Mouse (Mus musculus): ENCODE measurements around the gene Icosl. TPM values are rescaled to one million over a fixed set of nuclear protein-coding genes. Genes with fewer than 3 reads are reported as not detected.
"Not testable (repeated sequence)": the region's sequence is repeated elsewhere in the genome, so short reads cannot be mapped to it uniquely, and the experiment has no call there.

Icosl gene
- 1 to 10 TPM; 3.4 to 4.4 TPM for total RNA-seq (2021)
- long read RNA-seq, experiment 1, partial matches to known transcripts: 0 of 5 reads
- long read RNA-seq, experiment 1, other reads (novel, unspliced or antisense): 4 of 5 reads
- long read RNA-seq, experiment 2, partial matches to known transcripts: 0 of 5 reads
- long read RNA-seq, experiment 2, other reads (novel, unspliced or antisense): 1 of 5 reads

DNA sequence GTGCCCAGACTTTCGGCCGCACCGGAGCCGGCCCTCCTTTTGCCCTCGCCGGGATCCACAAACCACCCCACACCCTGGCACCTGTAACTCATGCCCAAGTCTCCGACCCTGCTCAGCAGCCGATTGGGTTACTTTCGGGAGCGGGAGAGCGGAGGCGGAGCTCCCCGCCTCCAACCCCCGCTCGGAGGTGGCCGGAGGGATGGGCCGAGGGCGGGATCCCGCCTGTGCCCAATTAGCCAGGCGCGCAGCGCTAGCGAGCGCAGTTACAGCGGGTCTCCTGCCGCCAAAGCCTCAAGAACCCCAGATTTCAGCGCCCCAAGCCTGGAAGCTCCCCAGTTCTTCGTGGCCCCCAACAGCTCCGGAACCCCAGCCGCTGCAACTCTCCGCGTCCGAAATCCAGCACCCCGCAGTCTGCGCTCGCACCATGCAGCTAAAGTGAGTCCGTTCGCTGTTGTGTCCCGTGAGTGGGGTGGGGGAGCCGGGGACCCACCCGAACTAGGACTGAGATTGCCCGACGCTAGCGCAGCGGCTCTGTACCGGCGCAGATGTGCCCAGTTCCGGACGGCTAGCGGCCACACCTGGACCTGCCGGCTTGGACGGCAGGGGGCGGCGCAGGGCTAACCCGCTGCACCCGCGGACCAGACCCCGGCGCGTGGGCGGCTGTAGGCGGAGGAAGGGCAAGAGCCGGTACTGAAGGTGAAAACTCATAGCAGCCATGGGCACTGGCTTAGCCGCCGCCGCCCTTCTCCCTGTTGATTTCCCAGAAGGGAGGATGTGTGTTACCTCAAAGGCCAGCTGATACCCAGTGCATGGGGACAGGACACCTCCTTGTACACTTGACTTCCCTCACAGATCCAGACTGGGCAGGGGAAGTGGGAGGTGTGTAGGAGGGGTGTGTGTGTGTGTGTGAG, at the start of gene Icosl:
TSS of gene Icosl (plus strand) at position 202 of the 911 bp plus-strand sequence.
- peak; percentile 57 to 77 for DNase-seq (ENCODE audit: low spot score in 2 of 2)

DNA sequence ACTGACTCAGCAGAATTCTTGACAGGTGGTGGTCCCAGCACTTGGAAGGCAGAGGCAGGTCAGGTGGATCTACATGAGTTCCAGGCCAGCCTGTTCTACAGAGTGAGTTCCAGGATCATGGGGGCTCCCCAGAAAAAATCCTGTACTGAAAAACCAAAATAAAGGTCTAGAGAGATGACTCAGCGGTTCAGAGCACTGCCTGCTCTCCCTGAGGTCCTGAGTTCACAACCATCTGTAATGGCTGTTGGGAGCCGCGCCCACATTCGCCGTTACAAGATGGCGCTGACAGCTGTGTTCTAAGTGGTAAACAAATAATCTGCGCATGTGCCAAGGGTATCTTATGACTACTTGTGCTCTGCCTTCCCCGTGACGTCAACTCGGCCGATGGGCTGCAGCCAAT, 49.1 kb upstream of the Icosl start:
- DNase-seq (ENCODE audit: low spot score in 2 of 2): not testable (repeated sequence)

DNA sequence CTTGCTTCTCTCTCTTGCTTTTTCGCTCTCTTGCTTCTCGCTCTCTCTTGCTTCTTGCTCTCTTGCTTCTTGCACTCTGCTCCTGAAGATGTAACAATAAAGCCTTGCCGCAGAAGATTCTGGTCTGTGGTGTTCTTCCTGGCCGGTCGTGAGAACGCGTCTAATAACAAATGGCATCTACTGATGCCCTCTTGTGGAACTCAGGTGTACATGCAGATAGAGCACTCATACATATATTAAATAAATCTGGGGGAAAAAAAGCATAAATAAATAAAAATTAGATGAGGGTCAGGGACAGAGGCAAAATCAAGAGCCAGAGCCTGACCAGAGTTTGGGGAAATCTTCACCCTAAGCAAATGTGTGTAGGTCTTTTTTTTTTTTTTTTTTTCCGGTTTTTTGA, 43.6 kb upstream of the Icosl start:
- DNase-seq (ENCODE audit: low spot score in 2 of 2): not testable (repeated sequence)

DNA sequence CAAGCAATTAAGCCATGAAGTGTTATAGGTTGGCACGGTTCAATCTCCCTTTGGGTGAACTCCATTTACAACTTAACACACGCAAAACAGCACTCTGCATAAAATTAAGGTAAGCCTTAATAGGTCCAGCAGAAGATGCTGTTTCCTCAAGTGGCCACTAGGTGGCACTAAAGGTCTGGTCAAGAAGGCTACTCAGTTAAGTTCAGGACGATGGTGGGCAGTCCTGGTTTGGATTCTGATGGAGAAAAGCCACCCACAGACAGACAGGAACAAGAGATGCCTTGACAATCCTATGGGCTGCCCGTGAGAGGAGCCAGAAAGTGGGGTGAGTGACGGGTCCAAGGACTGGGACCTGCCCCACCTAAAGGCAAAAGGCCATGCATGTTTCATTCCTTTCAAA, 41.0 kb upstream of the Icosl start:
- peak; percentile 42 to 76 for DNase-seq (ENCODE audit: low spot score in 2 of 2)

DNA sequence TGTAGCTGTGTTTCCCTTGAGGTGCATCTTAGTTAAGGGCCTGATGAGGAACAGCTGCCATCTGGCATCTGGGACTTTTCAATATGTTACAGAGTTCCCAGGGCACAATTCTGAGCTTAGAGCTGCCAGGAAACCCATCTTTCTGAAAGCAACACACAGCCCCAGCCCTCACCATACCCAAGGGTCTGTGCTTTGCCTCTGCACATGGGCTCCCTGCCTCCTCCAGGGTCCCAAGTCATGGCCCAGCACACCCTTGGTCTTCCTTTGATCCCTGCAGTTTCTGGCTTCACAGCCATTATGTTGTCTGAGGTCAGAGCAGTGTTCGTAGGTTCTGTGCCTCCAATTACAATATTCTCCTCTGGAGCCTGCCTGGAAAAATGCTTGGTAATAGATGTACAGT, 40.0 kb upstream of the Icosl start:
- DNase-seq (ENCODE audit: low spot score in 2 of 2): no peak

DNA sequence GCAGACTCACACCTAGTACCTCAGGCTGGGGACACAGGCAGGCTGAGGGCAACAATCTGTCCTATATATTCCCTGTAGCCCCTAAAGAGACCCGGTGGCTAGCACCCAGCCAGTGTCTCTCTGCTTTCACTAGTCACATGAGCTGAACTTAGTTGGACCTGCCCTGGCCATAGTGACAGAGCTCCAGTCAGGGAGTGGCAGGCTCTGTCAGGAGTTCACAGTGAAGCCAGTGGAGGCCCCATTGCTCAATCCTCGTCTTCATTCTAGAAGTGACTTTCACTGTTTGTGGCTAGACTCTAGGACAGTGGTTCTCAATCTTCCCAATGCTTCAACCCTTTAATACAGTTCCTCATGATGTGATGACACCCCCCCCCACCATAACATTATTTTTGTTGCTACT, 37.1 kb upstream of the Icosl start:
- no peak for DNase-seq (ENCODE audit: low spot score in 2 of 2)

DNA sequence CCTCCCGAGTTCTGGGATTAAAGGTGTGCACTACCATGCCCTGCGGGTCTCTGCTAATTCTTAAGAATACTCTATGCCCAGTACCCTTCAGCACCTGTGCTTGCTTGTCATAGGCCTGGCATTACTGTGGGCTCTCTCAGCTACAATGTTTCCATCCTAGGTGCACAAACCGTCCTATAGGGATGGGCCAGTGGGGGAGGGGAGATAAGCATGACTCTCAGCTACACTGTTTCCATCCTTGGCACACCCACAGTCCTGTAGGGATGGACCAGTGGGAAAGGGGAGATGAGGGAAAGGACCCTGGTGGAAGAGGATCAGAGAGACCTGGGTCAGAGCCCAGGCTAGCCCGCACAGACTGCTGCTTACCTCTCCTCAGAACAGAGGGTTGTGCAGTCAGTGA, 32.0 kb upstream of the Icosl start:
- DNase-seq (ENCODE audit: low spot score in 2 of 2): no peak

DNA sequence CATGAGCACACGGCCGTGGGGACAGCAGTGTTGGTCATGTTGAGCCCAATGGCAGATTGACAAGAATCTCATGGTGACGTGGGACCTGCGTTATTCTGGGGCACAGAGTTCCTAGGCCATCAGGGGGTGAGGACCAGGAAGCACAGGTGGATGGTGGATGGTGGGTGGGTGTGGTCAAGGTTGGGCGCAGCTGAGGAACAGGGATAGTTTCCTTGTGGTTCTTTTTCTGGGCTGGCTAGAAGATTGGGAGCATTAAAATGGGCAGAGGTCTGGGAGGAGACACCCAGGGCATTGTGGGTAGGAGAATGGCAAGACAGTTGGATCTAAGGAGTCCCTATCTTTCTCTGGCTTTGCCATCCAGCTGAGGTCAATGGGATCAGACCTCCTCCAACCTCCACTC, 27.5 kb upstream of the Icosl start, which contains the start of gene Dnmt3l:
TSS of gene Dnmt3l (plus strand) at position 301 of the 400 bp plus-strand sequence.
- no peak for DNase-seq (ENCODE audit: low spot score in 2 of 2)

DNA sequence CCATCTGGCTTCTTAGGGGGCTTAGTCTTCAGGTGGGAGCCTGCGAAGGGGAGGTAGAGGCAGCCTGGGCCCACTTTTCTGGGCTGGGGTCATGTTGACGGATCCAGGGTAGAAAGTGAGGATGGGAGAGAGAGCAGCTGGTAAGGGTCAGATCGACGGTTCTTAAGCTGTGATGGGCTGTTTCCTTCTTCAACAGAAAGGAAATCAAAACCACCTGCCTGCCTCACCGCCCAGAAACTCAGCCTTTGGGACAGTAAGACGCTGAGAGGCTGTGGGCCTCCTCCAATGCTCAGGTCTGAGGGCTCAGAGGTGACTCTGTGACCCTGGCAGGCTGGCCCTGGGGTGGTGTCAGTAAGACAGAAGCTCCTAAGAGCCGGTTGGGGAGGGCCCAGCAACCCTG, 27.0 kb upstream of the Icosl start:
- no peak for DNase-seq (ENCODE audit: low spot score in 2 of 2)

DNA sequence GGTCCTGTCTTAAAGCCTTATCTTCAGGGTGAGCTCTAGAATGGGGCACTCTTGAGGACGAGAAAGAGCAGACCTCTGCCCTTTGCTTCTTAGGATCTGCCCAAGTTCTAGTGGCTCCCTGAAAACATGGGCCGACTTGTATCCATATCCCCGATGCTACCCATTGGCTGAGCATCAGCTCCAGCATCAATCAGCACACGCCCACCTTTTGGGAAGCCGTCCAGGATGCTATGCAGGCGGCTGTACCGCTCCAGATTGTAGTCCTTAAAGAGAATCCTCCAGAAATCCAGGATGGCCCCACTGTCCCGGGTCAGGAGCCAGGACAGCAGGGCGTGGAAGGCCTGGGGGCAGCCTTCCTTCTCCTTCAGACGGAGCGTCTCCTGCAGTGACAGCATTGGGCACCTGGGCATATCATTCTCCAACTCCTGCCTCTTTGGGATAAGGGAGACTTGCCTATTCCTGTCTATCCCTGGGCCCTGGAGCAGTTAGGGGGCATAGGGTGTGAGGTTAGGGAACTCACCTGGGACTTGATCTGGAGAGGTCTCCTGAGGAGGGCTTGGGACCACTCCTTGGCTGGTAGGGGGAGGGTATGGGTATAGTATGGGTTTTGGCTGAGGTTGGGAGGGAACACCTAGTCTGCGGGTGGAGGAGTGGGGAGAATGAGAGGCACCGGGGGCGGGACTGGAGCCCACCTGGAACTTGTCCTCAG, 26.3 kb upstream of the Icosl start:
- DNase-seq (ENCODE audit: low spot score in 2 of 2): no peak

DNA sequence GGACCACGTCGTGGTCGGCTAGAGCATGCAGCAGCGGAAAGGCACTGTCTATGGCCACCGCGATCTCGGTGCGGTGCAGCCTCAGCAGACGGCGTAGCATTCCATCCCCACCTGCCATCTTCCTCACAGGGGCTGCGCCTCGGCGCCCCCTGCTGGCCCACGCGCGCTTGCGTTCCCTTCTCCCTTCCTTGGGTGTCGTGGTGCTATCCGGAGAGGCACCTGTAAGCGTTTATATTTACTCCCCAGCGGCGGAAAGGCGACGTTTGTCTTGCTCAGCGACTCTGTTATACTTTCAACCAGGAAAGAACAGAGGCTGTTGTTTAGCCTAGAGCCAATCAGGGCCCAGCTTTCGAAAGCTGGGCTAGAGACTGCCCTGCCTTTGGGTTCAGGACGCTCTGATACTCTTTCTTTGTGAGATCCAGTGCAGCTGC, 25.7 kb upstream of the Icosl start, which contains the start of gene Aire:
TSS of gene Aire (minus strand) at position 205 of the 431 bp plus-strand sequence.
- peak in 1 of 2 experiments; percentile 40 for DNase-seq (ENCODE audit: low spot score in 2 of 2)

DNA sequence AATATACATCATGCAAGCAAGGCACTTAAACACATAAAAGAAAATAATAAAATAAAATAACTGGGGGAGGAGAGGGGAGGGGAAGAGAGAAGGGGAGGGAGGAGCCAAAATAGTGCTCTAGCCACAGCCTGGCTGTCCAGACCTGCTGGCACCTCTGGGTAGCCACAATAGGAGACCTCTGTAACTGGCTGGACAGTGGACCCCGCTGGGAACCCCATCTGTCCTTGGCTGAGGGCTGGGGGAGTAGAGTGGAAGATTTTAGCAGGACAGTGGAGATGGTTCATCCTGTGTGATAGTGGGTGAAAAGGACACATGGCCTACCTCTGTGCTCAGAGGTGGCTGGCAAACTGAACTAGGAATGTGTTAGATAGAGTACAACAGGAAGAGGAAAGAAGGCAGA, 24.6 kb upstream of the Icosl start:
- DNase-seq (ENCODE audit: low spot score in 2 of 2): no peak

DNA sequence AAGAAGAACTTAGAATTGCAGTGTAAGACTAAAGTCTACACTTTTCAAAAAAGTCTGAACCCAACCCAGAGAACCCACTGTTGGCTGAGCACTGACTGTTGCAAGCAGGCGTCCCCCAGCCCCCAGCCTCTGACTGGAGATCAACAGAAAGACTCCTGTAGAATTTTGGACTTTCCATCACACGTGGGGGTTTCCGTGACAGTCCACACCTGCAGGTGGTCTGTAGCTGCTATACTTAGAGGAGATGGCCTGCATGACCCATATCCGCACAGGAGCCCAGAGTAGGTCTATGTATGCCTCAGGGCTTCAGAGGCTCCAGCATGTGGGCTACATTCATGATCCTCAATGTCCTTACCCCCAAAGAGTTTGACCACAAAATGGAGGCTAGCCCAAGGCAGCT, 22.7 kb upstream of the Icosl start:
- no peak for DNase-seq (ENCODE audit: low spot score in 2 of 2)

DNA sequence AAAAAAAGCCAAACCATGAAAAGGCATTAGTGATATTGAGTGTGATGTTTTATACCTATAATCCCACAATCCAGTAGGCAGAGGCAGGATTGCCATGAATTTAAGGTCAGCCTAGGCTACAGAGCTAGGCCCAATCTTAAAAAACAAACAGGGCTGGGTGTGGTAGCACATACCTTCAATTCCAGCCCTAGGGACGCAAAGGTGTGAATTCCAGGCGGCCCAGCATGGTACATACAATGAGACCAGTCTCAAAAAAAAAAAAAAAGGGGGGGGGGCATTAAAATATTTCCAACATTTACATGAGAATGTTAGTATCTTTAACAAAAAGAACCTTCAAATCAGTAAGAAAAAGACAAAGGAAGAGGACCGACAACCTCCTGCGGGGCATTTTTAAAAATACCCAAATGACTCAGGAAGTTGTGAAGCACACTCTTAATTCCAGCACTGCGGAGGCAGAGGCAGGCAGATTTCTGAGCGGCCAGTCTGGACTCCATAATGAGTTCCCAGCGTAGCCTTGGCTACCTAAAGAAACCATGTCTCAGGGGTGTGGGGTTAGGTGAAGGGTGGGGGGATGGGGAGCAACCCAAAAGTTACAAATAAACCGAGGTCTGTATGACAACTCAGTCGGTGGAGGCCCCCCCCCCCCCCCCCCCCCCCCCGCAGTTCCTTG, 20.9 kb upstream of the Icosl start:
- DNase-seq (ENCODE audit: low spot score in 2 of 2): no peak

DNA sequence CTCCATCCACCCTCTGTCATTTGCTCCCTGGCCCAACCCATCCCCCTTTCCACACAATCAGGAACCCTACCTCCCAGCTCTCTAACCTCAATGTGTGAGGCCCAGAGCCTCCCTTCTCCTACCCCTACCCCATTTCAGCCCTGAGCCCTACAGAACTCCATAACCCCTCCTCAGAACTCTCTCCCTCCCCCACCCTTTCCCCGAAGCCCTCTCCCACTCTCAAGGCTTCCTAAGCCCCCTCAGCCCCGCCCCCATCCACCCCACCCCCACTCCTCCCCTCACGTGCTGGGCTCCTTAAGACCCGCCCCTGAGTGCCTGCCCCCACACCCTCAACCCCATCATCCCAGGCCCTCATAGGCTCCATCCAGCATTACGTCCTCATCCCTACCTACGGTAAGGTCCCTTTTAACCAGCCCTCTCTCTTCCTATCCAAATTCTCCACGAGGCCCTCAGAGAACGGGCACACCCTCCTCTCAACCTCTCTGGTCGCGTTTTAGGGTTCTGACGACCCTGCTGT, 19.5 kb upstream of the Icosl start:
- DNase-seq (ENCODE audit: low spot score in 2 of 2): no peak

DNA sequence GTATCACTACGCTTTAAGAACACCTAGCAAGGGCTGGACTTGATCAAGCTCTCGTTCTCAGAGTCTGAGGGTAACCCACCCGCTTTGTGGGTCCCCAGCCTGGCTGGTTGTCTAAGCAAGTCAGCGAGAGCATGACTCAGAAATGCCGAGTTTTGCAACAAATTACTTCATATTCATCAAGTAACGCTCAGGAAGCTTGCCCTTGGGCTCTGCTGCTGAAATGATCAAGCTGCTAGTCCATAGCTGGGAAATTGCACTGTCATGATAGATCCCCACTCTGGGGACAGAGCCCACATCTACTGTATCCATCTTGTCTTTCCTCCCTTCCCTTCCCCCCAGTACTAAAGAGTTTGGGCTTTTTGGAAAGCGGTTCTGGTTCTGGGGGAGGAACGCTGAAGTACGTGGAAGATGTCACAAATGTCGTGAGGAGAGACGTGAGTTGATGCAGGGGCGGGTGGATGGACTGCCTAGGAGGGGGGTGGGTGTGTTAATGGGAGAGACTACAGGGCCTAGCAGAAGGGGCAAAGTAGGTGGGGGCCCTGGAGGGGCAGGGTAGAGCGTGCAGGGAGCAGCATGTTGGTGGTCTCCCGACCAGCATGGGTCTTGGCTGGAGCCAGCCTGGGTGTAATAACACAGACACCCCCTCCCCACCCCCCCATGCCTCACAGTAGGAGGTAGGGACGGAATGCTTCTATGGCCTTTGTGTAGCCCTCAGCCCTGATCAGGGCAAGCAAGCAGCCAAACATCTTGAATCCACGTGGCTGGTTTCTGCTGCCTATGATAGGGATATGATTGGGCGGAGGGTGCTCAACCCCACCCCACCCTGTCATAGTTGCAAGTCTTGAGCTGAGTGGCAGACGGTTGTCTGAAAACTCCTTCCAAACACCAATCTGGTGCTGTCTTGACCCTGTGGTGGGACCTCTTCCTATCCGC, 14.2 kb upstream of the Icosl start:
- DNase-seq (ENCODE audit: low spot score in 2 of 2): no peak

DNA sequence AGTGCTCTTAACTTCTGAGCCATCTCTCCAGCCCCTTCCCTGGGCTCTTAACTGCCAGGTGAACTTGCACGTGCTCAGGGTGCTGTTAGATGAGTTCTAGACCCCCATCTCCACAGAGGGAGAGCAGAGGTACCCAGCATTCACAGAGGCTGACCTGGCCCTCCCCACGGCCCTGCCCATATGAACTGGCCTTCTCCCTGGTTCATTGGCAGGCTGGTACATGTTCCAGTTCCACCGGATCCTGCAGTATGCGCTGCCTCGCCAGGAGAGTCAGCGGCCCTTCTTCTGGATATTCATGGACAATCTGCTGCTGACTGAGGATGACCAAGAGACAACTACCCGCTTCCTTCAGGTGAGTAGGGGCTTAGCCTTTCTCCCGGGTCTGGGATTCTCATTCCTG, 12.0 kb upstream of the Icosl start:
- DNase-seq (ENCODE audit: low spot score in 2 of 2): no peak

DNA sequence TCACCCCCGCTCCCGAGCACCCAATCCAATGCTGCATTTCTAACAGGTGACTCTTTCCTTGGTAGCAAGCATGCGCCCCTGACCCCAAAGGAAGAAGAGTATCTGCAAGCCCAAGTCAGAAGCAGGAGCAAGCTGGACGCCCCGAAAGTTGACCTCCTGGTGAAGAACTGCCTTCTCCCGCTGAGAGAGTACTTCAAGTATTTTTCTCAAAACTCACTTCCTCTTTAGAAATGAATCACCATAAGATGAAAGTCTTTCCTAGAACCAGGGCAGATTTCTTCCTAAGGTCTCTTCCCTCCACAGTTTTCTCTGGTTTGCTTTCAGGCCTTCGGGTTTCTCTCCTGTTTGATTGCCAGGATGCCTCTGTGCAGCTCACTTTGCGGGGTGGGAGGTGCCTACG, 6.0 kb upstream of the Icosl start:
- DNase-seq (ENCODE audit: low spot score in 2 of 2): no peak

DNA sequence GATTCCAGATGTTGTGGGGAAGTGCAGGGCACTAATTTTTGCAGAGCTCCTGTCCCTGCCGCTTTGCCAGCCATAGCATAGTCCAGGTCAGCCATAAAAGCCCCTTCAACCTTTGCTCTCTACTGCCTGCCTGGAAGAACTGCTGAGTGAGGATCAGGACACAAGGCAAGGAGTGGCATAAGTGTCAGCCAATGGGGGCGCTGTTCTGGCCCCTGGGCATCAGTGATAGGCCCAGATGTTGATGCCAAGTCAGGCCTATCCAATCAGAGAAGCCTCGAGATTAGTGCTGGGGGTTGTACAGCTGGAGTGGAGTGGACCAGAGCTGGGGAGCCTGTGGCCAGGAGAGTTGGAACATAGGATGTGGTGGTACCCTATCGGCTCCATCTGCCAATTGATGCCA, 1.9 kb upstream of the Icosl start:
- DNase-seq (ENCODE audit: low spot score in 2 of 2): no peak

DNA sequence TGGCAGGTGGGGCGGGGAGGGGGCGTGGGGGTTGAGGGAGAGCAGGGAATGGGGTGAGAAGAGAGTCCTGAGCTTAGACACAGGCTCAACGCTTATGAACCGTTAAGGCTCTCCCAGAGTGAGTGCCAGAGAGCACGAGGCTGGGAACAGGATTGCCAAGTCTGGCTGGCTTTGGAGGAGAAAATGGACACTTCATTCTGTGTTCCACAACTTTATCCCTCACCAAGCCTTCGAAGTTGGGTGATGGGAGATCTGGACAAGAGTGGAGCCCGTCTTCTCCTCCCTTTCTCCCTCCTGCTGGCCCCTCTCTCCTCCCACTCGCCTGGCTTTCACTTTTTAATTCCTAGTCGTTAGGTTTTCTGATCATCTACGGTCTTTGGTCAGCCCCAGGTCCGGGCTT, 561 bp upstream of the Icosl start:
- DNase-seq (ENCODE audit: low spot score in 2 of 2): no peak
